Mouse (Mus musculus) lung, embryonic 15.5 days (tissue): ENCODE measurements around the gene Vsig8. TPM values are rescaled to one million over a fixed set of nuclear protein-coding genes. Genes with fewer than 3 reads are reported as not detected.

Source experiments
- ATAC-seq: fragments of 200-750 bp; cut with Nextera tagmentation; 2 replicates; pipeline ENCODE4 v1.8.0; 2017; ENCODE audit warnings: moderate number of reproducible peaks, borderline replicate concordance; ENCODE audit not compliant: low FRiP score, low TSS enrichment; ENCODE audit errors: extremely low read depth
- H3K27ac ChIP-seq: fragments of 300-500 bp; sonication (generic); 2 replicates; pipeline ENCODE4 v1.5.1; 2015; ENCODE audit warnings: moderate library complexity, mild to moderate bottlenecking, inconsistent platforms
- H3K27me3 ChIP-seq: fragments of 300-500 bp; sonication (generic); 2 replicates; pipeline ENCODE4 v1.6.1; 2015; ENCODE audit warnings: inconsistent platforms
- H3K36me3 ChIP-seq: fragments of 300-500 bp; sonication (generic); 2 replicates; pipeline ENCODE4 v1.6.1; 2015; ENCODE audit warnings: inconsistent platforms
- H3K4me1 ChIP-seq: fragments of 300-500 bp; sonication (generic); 2 replicates; pipeline ENCODE4 v1.6.1; 2015; ENCODE audit warnings: inconsistent platforms
- H3K4me2 ChIP-seq: fragments of 300-500 bp; sonication (generic); 2 replicates; pipeline ENCODE4 v1.6.1; 2015; ENCODE audit warnings: inconsistent platforms, mild to moderate bottlenecking, moderate library complexity
- H3K4me3 ChIP-seq: fragments of 300-500 bp; sonication (generic); 2 replicates; pipeline ENCODE4 v1.5.1; 2015; ENCODE audit warnings: mild to moderate bottlenecking, inconsistent platforms
- H3K9ac ChIP-seq: fragments of 300-500 bp; sonication (generic); 2 replicates; pipeline ENCODE4 v1.6.1; 2015; ENCODE audit warnings: inconsistent platforms
- H3K9me3 ChIP-seq: fragments of 300-500 bp; sonication (generic); 2 replicates; pipeline ENCODE4 v1.6.1; 2016; ENCODE audit warnings: inconsistent platforms
- WGBS: fragments of 180-500 bp; shearing (Covaris S2); methylation state at CpG from one replicate; pipeline ENCODE4 v1.1.7; 2015; 5-methylcytosine and 5-hydroxymethylcytosine counted together
- polyA plus RNA-seq: library from polyadenylated mRNA; unstranded; fragments of >200 nt; fragmentation: Nextera tagmentation; extraction: Ambion mirVana; gene quantifications from 2 replicates; pipeline ENCODE4 v1.2.1, GENCODE M21; 2015

The Vsig8 gene
- polyA plus RNA-seq, 1 experiment from 2014 or later: 0.47 TPM

- H3K4me2 ChIP-seq: peak overlapping the region; percentile 50
- peak; percentile 73 for ATAC-seq
- H3K4me1 ChIP-seq: peaks cover 24% of the 10 kb centered on the region
- H3K9me3 ChIP-seq: no peaks in the 10 kb centered on the region
- peak overlapping the region; percentile 24 for H3K4me3 ChIP-seq
- peak overlapping the region; percentile 62 for H3K27ac ChIP-seq
- under 1% methylated on average over 13 of the region's 13 CpGs for WGBS
- no peaks in the 10 kb centered on the region for H3K27me3 ChIP-seq
- no peaks in the 10 kb centered on the region for H3K36me3 ChIP-seq
- peak overlapping the region; percentile 6; the same call in 1 of the 2 replicates for H3K9ac ChIP-seq
These were observed 23.2 kb upstream of the Vsig8 start for GRCm38 (mm10) chr1:172532551-172532950.

DNA sequence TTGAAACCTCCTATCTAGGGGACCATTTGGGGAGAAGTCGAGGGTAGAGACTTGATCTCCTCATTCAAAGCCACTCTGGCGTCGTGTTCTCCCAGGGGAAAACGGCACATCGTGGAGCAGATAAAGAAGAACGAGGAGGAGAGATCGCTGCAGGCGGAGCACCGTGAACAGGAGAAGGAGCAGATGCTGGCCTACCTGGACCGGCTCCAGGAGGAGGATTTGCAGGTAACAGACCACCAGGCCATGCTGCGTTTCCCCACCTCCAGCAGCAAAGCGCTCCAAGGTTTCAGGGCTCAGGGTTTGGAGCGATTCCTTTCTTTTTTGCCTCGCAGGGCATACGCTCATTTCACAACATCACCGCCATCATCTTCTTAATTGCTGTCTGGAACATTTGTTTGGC lies 20.6 kb upstream of the Vsig8 start:
- Histone ChIP-seq H3K4me3 (no peak overlapping the region), H3K4me2 (no peak overlapping the region), H3K4me1 (peaks cover 21% of the 10 kb centered on the region), H3K9ac (no peak overlapping the region), H3K27ac (no peak overlapping the region), H3K9me3 (no peaks in the 10 kb centered on the region), H3K27me3 (no peaks in the 10 kb centered on the region), H3K36me3 (no peaks in the 10 kb centered on the region)
- no peak for ATAC-seq
- WGBS: 79% methylated on average over 16 of the region's 16 CpGs

DNA sequence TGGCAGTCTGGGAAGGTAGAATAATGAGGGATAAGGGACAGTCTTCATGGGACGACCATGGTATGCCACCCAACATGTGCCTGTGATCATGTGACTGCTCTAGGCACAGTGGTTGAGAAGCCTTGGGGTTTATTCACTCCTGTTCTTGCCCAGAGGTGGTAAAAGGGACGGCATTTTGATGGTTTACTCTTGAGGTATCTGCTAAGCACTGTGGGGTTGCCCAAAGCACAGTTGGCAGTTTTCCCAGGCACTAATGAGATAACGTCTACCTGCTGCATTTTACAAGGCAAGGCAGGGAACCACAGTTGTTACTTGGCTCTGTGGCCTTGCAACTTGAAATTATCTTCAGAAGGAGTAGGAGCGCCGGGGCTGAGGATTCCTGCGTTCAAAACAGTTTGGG lies 15.9 kb upstream of the Vsig8 start:
- Histone ChIP-seq H3K36me3 (no peaks in the 10 kb centered on the region), H3K4me3 (no peak overlapping the region), H3K9me3 (no peaks in the 10 kb centered on the region), H3K9ac (no peak overlapping the region), H3K4me1 (no peaks in the 10 kb centered on the region), H3K27me3 (no peaks in the 10 kb centered on the region), H3K4me2 (no peak overlapping the region), H3K27ac (no peak overlapping the region)
- no peak for ATAC-seq
- 48% methylated on average over 6 of the region's 6 CpGs for WGBS

DNA sequence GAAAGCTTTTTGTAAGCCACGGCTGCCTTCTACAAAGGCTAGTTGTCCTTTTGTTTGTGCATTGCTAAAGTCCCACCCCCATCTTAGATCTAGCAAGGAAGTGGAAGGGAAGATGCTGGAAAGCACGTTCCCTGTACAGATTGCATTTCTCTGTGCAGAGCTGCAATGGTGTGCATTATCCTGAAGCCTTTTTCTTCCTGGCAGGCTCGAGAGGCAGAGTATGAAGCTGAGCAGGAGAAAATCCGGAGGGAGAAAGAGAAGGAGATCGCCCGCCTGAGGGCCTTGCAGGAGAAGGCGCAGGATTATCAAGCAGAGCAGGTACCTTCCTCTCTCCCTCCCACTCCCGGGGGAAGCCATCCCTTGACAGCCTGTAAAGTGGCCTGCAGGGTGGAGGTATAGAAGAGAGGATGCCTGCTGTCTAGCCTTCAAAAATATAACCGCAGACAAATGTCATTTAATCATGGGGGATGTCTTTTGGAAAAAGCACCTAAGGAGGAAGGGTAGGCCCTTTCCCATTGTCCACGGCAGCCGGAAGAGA lies 15.4 kb upstream of the Vsig8 start:
- no peaks in the 10 kb centered on the region for H3K36me3 ChIP-seq
- H3K4me2 ChIP-seq: no peak overlapping the region
- H3K27ac ChIP-seq: no peak overlapping the region
- H3K9ac ChIP-seq: no peak overlapping the region
- H3K27me3 ChIP-seq: no peaks in the 10 kb centered on the region
- H3K4me1 ChIP-seq: no peaks in the 10 kb centered on the region
- no peak overlapping the region for H3K4me3 ChIP-seq
- no peak for ATAC-seq
- WGBS: 53% methylated on average over 11 of the region's 11 CpGs
- no peaks in the 10 kb centered on the region for H3K9me3 ChIP-seq

DNA sequence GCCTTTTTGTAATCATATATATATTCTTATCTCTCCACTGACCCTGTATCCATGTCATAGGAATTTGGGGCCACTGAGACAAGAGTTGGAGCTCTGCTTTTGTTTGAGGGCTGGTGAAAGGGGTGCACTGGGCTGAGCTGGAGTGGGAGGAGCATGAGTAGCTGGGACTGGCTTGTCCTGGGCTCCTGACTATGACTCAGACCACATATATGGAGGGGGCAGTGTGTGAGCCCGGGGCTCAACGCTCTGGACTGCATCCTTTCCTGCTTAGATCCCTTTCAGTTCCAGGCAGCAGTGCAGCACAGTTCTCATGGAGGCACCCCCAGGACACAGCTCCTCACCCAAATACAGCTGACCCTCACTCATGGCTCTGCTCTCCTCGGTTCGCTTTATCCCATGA lies 9.7 kb upstream of the Vsig8 start:
- H3K36me3 ChIP-seq: no peaks in the 10 kb centered on the region
- no peak overlapping the region for H3K4me3 ChIP-seq
- no peak for ATAC-seq
- WGBS: 70% methylated on average over 4 of the region's 4 CpGs
- H3K4me2 ChIP-seq: no peak overlapping the region
- 0 out of 2 replicates have a peak, but pooled peaks cover 5% of the 10 kb centered on the region for H3K27me3 ChIP-seq
- H3K4me1 ChIP-seq: peaks cover 19% of the 10 kb centered on the region
- H3K9me3 ChIP-seq: no peaks in the 10 kb centered on the region
- no peak overlapping the region for H3K9ac ChIP-seq
- no peak overlapping the region for H3K27ac ChIP-seq

DNA sequence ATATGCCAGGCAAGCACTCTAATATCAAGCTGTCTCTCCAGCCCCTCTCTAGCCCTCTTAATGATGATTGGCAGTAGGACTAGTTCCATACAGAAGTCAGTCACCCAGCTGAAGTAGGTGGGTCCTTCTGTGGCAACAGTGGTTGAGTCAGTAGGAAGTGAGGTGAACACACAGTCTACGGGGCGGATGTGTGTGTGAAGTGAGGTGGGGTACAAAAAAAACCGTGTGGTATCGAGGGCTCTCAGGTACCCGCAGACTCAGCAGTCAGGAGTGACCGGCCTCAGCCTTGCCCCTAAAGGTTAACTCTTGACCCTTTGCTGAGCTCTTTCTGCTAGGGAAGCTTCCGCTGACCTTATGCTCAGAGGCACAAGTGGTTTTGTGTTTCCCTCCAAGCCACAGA lies 7.2 kb upstream of the Vsig8 start:
- Histone ChIP-seq H3K4me1 (peaks cover 24% of the 10 kb centered on the region), H3K4me2 (no peak overlapping the region; the same call in 1 of the 2 replicates), H3K9ac (no peak overlapping the region), H3K27me3 (0 out of 2 replicates have a peak, but pooled peaks cover 5% of the 10 kb centered on the region), H3K36me3 (no peaks in the 10 kb centered on the region), H3K4me3 (no peak overlapping the region), H3K9me3 (no peaks in the 10 kb centered on the region), H3K27ac (no peak overlapping the region)
- 37% methylated on average over 7 of the region's 7 CpGs for WGBS
- no peak for ATAC-seq

DNA sequence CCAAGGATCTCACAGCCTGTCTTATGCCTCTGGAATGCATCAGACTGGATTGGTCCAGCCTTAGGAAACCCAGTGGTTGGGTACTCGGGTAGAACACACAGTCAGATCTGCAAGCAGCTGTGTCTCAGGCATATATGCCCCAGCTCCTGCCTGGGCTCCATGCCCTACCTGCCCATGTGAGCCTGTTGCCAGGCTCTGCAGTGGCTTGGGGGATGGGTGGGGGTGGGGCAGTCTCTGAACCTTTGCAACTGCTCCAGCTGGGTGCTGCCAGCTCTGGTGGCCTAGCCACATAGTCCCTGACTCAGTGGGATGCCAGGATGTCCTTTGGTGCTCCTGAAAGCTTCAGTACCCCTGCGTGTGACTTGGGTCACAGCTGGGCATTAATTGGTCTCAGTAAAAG lies 6.4 kb upstream of the Vsig8 start:
- H3K36me3 ChIP-seq: no peaks in the 10 kb centered on the region
- H3K9me3 ChIP-seq: no peaks in the 10 kb centered on the region
- H3K9ac ChIP-seq: peak overlapping the region; percentile 41; the same call in 1 of the 2 replicates
- 0 out of 2 replicates have a peak, but pooled peaks cover 5% of the 10 kb centered on the region for H3K27me3 ChIP-seq
- peak overlapping the region; percentile 61 for H3K4me2 ChIP-seq
- WGBS: 22% methylated on average over 2 of the region's 2 CpGs
- no peak for ATAC-seq
- peaks cover 24% of the 10 kb centered on the region for H3K4me1 ChIP-seq
- peak overlapping the region; percentile 41; the same call in 1 of the 2 replicates for H3K4me3 ChIP-seq
- 0 out of 2 replicates have a peak overlapping the region, but pooled peaks have one; percentile 21 for H3K27ac ChIP-seq

GRCm38 (mm10) chr1:172549717-172550116 lies 6.0 kb upstream of the Vsig8 start:
- Histone ChIP-seq H3K27ac (peak overlapping the region; percentile 21; the same call in 1 of the 2 replicates), H3K4me1 (peaks cover 24% of the 10 kb centered on the region), H3K36me3 (no peaks in the 10 kb centered on the region), H3K9me3 (no peaks in the 10 kb centered on the region), H3K4me3 (peak overlapping the region; percentile 41), H3K4me2 (peak overlapping the region; percentile 61), H3K27me3 (0 out of 2 replicates have a peak, but pooled peaks cover 5% of the 10 kb centered on the region), H3K9ac (peak overlapping the region; percentile 41)
- WGBS: 6% methylated on average over 8 of the region's 8 CpGs
- no peak for ATAC-seq

DNA sequence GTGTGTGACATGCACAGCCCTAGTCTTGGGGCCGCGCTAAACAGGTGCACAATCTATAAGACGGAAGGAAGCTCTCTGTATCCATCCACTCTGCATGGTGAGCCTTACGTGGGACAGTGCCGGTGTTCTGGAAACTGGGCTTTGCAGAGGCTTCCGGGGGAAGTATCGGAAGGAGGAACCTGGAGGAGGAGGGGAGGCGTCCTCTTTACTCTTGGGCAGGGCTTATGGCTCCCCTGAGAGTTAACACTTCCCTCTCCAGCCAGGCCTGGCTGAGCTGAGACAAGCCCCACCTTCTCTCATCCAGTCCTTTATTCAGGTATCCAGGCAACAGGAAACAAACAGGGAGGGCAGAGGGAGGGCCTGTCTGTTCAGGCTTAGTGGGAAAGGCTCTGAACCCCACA lies 5.2 kb upstream of the Vsig8 start:
- H3K9ac ChIP-seq: peak overlapping the region; percentile 41
- peak; percentile 85 for ATAC-seq
- no peaks in the 10 kb centered on the region for H3K36me3 ChIP-seq
- H3K9me3 ChIP-seq: no peaks in the 10 kb centered on the region
- WGBS: 2% methylated on average over 8 of the region's 8 CpGs
- H3K4me1 ChIP-seq: peaks cover 24% of the 10 kb centered on the region
- H3K4me2 ChIP-seq: peak overlapping the region; percentile 61
- 0 out of 2 replicates have a peak, but pooled peaks cover 5% of the 10 kb centered on the region for H3K27me3 ChIP-seq
- peak overlapping the region; percentile 21; the same call in 1 of the 2 replicates for H3K27ac ChIP-seq
- H3K4me3 ChIP-seq: peak overlapping the region; percentile 41

DNA sequence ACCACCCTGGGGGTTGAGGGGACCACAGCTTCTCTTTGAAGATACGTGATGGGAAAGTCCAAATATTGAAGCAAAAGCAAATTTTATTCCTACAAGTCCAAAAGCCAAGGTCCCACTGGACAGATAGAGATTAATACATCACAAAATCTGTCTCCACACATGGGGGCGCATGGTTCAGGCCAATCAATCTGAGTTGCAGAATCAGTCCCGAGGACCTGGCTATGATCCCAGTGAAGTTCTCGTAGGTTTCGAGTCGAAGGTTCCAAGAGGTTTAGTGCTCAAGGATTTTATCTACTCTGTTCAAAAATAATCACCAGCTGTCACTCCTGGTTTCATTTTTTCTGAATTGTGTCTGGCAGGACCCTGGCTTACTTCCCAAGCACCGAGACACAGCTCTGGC lies 4.7 kb upstream of the Vsig8 start:
- Histone ChIP-seq H3K9me3 (no peaks in the 10 kb centered on the region), H3K4me1 (peaks cover 24% of the 10 kb centered on the region), H3K27ac (no peak overlapping the region), H3K27me3 (0 out of 2 replicates have a peak, but pooled peaks cover 5% of the 10 kb centered on the region), H3K4me2 (peak overlapping the region; percentile 61), H3K9ac (no peak overlapping the region; the same call in 1 of the 2 replicates), H3K4me3 (peak overlapping the region; percentile 41; the same call in 1 of the 2 replicates), H3K36me3 (no peaks in the 10 kb centered on the region)
- ATAC-seq: no peak
- WGBS: 17% methylated on average over 7 of the region's 7 CpGs

- WGBS: 64% methylated on average over 1 of the region's 1 CpGs
- no peaks in the 10 kb centered on the region for H3K36me3 ChIP-seq
- no peak overlapping the region for H3K9ac ChIP-seq
- 0 out of 2 replicates have a peak, but pooled peaks cover 5% of the 10 kb centered on the region for H3K27me3 ChIP-seq
- peaks cover 24% of the 10 kb centered on the region for H3K4me1 ChIP-seq
- no peak overlapping the region for H3K4me3 ChIP-seq
- peak overlapping the region; percentile 49; the same call in 1 of the 2 replicates for H3K27ac ChIP-seq
- H3K4me2 ChIP-seq: no peak overlapping the region
- H3K9me3 ChIP-seq: no peaks in the 10 kb centered on the region
- ATAC-seq: no peak
These were observed 3.1 kb upstream of the Vsig8 start for GRCm38 (mm10) chr1:172552623-172553022.

DNA sequence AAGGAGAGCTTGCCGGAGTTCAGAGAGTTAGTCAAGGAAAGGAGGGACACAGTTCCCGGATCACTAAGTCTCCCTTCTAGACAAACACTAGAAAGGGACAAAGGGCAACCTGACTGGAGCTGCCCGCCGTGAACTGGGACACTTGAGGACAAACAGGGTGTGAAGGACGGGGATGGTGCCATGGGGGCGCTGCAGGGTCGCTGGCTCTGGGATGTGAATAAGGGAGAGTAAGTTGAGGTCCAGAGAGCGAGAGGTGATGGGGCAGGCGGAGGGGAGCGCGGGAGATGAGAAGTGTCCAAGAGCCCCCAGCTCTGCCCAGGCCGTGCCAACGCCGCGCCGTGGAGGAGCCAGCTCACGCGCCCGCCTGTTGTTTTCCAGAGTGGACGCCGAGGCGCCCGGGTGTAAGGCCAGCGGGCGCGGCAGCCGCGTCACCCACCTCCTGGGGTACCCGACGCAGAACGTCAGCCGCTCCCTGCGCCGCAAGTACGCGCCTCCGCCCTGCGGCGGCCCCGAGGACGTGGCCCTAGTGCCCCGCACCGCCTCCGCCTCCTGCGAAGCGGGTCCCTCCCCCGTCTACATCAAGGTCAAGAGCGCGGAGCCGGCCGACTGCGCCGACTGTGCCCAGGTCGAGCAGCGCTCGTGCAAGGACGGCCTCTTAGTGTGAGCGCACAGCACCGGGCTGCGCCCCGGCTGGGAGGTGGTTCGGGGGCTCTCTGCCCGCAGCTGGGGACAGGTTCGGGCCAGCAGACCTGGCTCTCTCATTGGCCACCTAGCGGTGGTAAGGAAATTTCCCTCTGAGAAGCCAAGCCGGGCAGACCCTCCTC lies 7.1 kb downstream of the Vsig8 start:
- peaks cover 15% of the 10 kb centered on the region; the same call in 1 of the 2 replicates for H3K4me1 ChIP-seq

More for the DNA sequence above, 7.1 kb downstream of the Vsig8 start:
- no peaks in the 10 kb centered on the region for H3K36me3 ChIP-seq
- peak overlapping the region; percentile 63 for H3K4me3 ChIP-seq
- H3K27ac ChIP-seq: peak overlapping the region; percentile 18; the same call in 1 of the 2 replicates
- peaks cover 41% of the 10 kb centered on the region for H3K27me3 ChIP-seq
- H3K9me3 ChIP-seq: no peaks in the 10 kb centered on the region
- WGBS: under 1% methylated on average over 62 of the region's 66 CpGs
- peak overlapping the region; percentile 53 for H3K9ac ChIP-seq
- ATAC-seq: peak; percentile 79
- H3K4me2 ChIP-seq: peak overlapping the region; percentile 98
